Comparison of ENCODE assay signal across 9 mouse cellular contexts in the genomic region with DNA sequence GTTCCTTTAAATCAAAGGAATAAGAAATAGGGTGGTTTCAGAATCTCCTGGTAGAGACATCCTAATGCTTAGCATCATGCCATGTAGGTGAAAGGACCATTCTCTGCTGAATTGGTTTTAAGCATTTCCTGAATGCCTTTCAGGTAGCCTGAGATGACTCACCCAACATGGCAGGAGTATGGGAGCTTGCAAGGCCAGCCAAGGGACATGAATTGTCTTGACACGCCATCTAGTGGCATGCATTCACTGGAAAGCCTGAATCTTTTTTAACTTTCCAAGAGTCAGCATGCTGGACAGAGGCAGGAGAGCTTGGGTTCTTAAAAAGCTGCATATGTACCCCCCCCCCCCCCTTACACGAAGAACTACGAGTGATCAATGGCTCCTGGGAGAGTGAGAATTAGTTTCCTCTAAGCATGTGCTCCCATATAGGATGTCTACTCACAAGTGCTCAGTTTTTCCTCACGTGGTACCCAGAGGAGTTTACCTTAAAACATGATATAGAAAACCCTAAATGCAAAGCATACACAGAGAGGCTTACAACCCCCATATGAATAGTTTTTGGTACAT. TPM values are rescaled to one million over a fixed set of nuclear protein-coding genes. Genes with fewer than 3 reads are reported as not detected.
A peak's percentile ranks its signal among the peaks of the same experiment; 100 is the strongest.
DNase-seq lines count a peak whose midpoint lies in the region; ATAC-seq lines count a peak whose summit lies in the region.
"Had no signal": no experiment of that assay in that cellular context is flagged by ENCODE, and none has a peak within 500 bp of the region (broad histone marks: within the 10 kb centered on the region; RNA-seq: fewer than 3 reads in every experiment).

No protein-coding gene starts in this region.

- no peaks in the 10 kb centered on the region for H3K27me3 ChIP-seq in embryonic facial prominence, embryonic 14.5 days (replicated peaks; ENCODE audit: control insufficient read depth, insufficient read depth, low read length)
- no peaks in the 10 kb centered on the region for H3K27me3 ChIP-seq in hindbrain, embryonic 12.5 days
- H3K27me3 ChIP-seq in midbrain, embryonic 15.5 days (replicated peaks): no peaks in the 10 kb centered on the region
- H3K27me3 ChIP-seq: limb, embryonic 15.5 days had no signal

- H3K9me3 ChIP-seq in embryonic facial prominence, embryonic 14.5 days (ENCODE audit: control insufficient read depth, low read length): no peaks in the 10 kb centered on the region
- no peaks in the 10 kb centered on the region for H3K9me3 ChIP-seq in hindbrain, embryonic 12.5 days (replicated peaks)
- no peaks in the 10 kb centered on the region for H3K9me3 ChIP-seq in midbrain, embryonic 15.5 days
- H3K9me3 ChIP-seq: limb, embryonic 15.5 days had no signal

- peak; percentile 79 for DNase-seq in layer of hippocampus, adult 11-12 months (ENCODE audit: low spot score)
- DNase-seq in layer of hippocampus, adult 9-11 months: no peak
- peak; percentile 56 for DNase-seq in adrenal gland, postnatal 25 days
- peak; percentile 84 for DNase-seq in embryonic facial prominence, embryonic 14.5 days (ENCODE audit: low spot score)
- DNase-seq in layer of hippocampus, postnatal 25 days (ENCODE audit: extremely low spot score in 1 of 2, low spot score in 1 of 2): peak; percentile 34 to 69
- DNase-seq in telencephalon, adult 2 months (ENCODE audit: low read depth, low spot score): peak; percentile 69

- no peak overlapping the region for H3K27ac ChIP-seq in embryonic facial prominence, embryonic 14.5 days (replicated peaks; ENCODE audit: low read depth, low read length)
- no peak overlapping the region for H3K27ac ChIP-seq in hindbrain, embryonic 12.5 days
- no peak overlapping the region for H3K27ac ChIP-seq in midbrain, embryonic 15.5 days
- H3K27ac ChIP-seq: limb, embryonic 15.5 days had no signal

- H3K4me1 ChIP-seq in embryonic facial prominence, embryonic 14.5 days (ENCODE audit: control insufficient read depth, insufficient read depth, low read length): no peaks in the 10 kb centered on the region
- no peaks in the 10 kb centered on the region for H3K4me1 ChIP-seq in hindbrain, embryonic 12.5 days
- no peaks in the 10 kb centered on the region for H3K4me1 ChIP-seq in midbrain, embryonic 15.5 days
- H3K4me1 ChIP-seq: limb, embryonic 15.5 days had no signal

- no peak overlapping the region for H3K4me2 ChIP-seq in embryonic facial prominence, embryonic 14.5 days (ENCODE audit: low read depth, low read length)
- H3K4me2 ChIP-seq in hindbrain, embryonic 12.5 days (replicated peaks): no peak overlapping the region
- H3K4me2 ChIP-seq in midbrain, embryonic 15.5 days: no peak overlapping the region
- H3K4me2 ChIP-seq: limb, embryonic 15.5 days had no signal

- H3K36me3 ChIP-seq in embryonic facial prominence, embryonic 14.5 days (ENCODE audit: control insufficient read depth, insufficient read depth, low read length): no peaks in the 10 kb centered on the region
- no peaks in the 10 kb centered on the region for H3K36me3 ChIP-seq in hindbrain, embryonic 12.5 days
- H3K36me3 ChIP-seq in midbrain, embryonic 15.5 days (replicated peaks): no peaks in the 10 kb centered on the region
- H3K36me3 ChIP-seq: limb, embryonic 15.5 days had no signal

- WGBS in embryonic facial prominence, embryonic 14.5 days: 11% methylated on average over 4 of the region's 4 CpGs
- WGBS in hindbrain, embryonic 12.5 days: 17% methylated on average over 4 of the region's 4 CpGs
- 18% methylated on average over 4 of the region's 4 CpGs for WGBS in midbrain, embryonic 15.5 days

- H3K9ac ChIP-seq in embryonic facial prominence, embryonic 14.5 days (ENCODE audit: low read depth, low read length): no peak overlapping the region
- H3K9ac ChIP-seq in hindbrain, embryonic 12.5 days: no peak overlapping the region
- no peak overlapping the region for H3K9ac ChIP-seq in midbrain, embryonic 15.5 days
- H3K9ac ChIP-seq: limb, embryonic 15.5 days had no signal

- ATAC-seq in embryonic facial prominence, embryonic 14.5 days (ENCODE audit: low read depth): no peak
- ATAC-seq in hindbrain, embryonic 12.5 days (ENCODE audit: low FRiP score): 0 out of 2 replicates have a peak, but pooled peaks have one; percentile 32
- ATAC-seq in midbrain, embryonic 15.5 days (replicated peaks): peak; percentile 56; the same call in 1 of the 2 replicates

- H3K4me3 ChIP-seq in embryonic facial prominence, embryonic 14.5 days (ENCODE audit: low read depth, low read length): no peak overlapping the region
- H3K4me3 ChIP-seq in hindbrain, embryonic 12.5 days: no peak overlapping the region
- no peak overlapping the region for H3K4me3 ChIP-seq in midbrain, embryonic 15.5 days
- H3K4me3 ChIP-seq: limb, embryonic 15.5 days had no signal

RNA-seq across cellular contexts. Expression of a gene that starts 59.7 kb away (rescaled TPM):
- 19.5 and 23.5 TPM in 2 replicates for total RNA-seq in adrenal gland, postnatal 25 days (2021)
- 50.9 and 57.2 TPM in 2 replicates for polyA plus RNA-seq in embryonic facial prominence, embryonic 14.5 days (2014; fragmentation: Nextera tagmentation; extraction: Ambion mirVana)
- polyA plus RNA-seq in hindbrain, embryonic 12.5 days (2016; fragmentation: Nextera tagmentation; extraction: Ambion mirVana): 58.4 and 61.3 TPM in 2 replicates
- 10 to 100 TPM; 36.0 to 36.8 TPM for total RNA-seq in layer of hippocampus, postnatal 25 days (2021)
- 90.5 and 94.9 TPM in 2 replicates for polyA plus RNA-seq in midbrain, embryonic 15.5 days (2015; fragmentation: Nextera tagmentation; extraction: Ambion mirVana)
